Mouse (Mus musculus): ENCODE data around the gene Krt77.

GRCm38 (mm10) chr15:101858673-101859425 lies 10.7 kb downstream of the Krt77 start:
- TF ChIP-seq CTCF (IDR thresholded peaks at IDR 0.05; ENCODE audit: control insufficient read depth, insufficient read depth, insufficient read length) = no peak
- no peak for TF ChIP-seq MAX (IDR thresholded peaks at IDR 0.05)
- TF ChIP-seq FOSL1 (IDR thresholded peaks at IDR 0.05; ENCODE audit: insufficient read depth, low read length, poor library complexity, severe bottlenecking) = no peak
- no peak for TF ChIP-seq USF1 (IDR thresholded peaks at IDR 0.05; ENCODE audit: low read depth)
- no peak for TF ChIP-seq MYOD1 (IDR thresholded peaks at IDR 0.05; ENCODE audit: control insufficient read depth, insufficient read length, low read depth)
- TF ChIP-seq CEBPB (IDR thresholded peaks at IDR 0.05; ENCODE audit: low read depth) = no peak
- TF ChIP-seq MYOG (IDR thresholded peaks at IDR 0.05; ENCODE audit: control insufficient read depth, extremely low read depth, insufficient read length) = no peak

Data from C2C12 (cell line).